Mouse (Mus musculus) kidney, embryonic 15.5 days (tissue): ENCODE data around the gene Nrarp. TPM values are rescaled to one million over a fixed set of nuclear protein-coding genes. Genes with fewer than 3 reads are reported as not detected.
A peak's percentile ranks its signal among the peaks of the same experiment; 100 is the strongest.

Experiments used
- ATAC-seq: fragments of 200-750 bp; cut with Nextera tagmentation; replicated peaks from 2 replicates; pipeline ENCODE4 v1.8.0; 2017; ENCODE audit warnings: moderate TSS enrichment; ENCODE audit not compliant: low FRiP score
- H3K27ac ChIP-seq: fragments of 300-500 bp; sonication (generic); 2 replicates; pipeline ENCODE4 v1.5.1; 2015; ENCODE audit warnings: mild to moderate bottlenecking, inconsistent platforms
- H3K27me3 ChIP-seq: fragments of 300-500 bp; sonication (generic); 2 replicates; pipeline ENCODE4 v1.6.1; 2015; ENCODE audit warnings: inconsistent platforms
- H3K36me3 ChIP-seq: fragments of 300-500 bp; sonication (generic); 2 replicates; pipeline ENCODE4 v1.6.1; 2015; ENCODE audit warnings: inconsistent platforms
- H3K4me1 ChIP-seq: fragments of 300-500 bp; sonication (generic); 2 replicates; pipeline ENCODE4 v1.6.1; 2015; ENCODE audit warnings: inconsistent platforms
- H3K4me2 ChIP-seq: fragments of 300-500 bp; sonication (generic); 2 replicates; pipeline ENCODE4 v1.6.1; 2015; ENCODE audit warnings: moderate library complexity, mild to moderate bottlenecking, inconsistent platforms
- H3K4me3 ChIP-seq: fragments of 300-500 bp; sonication (generic); replicated peaks from 2 replicates; pipeline ENCODE4 v1.5.1; 2015; ENCODE audit warnings: mild to moderate bottlenecking, inconsistent platforms
- H3K9ac ChIP-seq: fragments of 300-500 bp; sonication (generic); 2 replicates; pipeline ENCODE4 v1.6.1; 2015; ENCODE audit warnings: mild to moderate bottlenecking, inconsistent platforms
- H3K9me3 ChIP-seq: fragments of 300-500 bp; sonication (generic); replicated peaks from 2 replicates; pipeline ENCODE4 v1.6.1; 2016; ENCODE audit warnings: inconsistent platforms
- WGBS: fragments of 180-500 bp; shearing (Covaris S2); methylation state at CpG from one replicate; pipeline ENCODE4 v1.1.7; 2015; ENCODE audit warnings: mixed read lengths; 5-methylcytosine and 5-hydroxymethylcytosine counted together
- polyA plus RNA-seq: library from polyadenylated mRNA; unstranded; fragments of >200 nt; fragmentation: Nextera tagmentation; extraction: Ambion mirVana; gene quantifications from 2 replicates; pipeline ENCODE4 v1.2.1, GENCODE M21; 2015

Nrarp gene
- polyA plus RNA-seq = 21.8 and 23.7 TPM in 2 replicates

DNA sequence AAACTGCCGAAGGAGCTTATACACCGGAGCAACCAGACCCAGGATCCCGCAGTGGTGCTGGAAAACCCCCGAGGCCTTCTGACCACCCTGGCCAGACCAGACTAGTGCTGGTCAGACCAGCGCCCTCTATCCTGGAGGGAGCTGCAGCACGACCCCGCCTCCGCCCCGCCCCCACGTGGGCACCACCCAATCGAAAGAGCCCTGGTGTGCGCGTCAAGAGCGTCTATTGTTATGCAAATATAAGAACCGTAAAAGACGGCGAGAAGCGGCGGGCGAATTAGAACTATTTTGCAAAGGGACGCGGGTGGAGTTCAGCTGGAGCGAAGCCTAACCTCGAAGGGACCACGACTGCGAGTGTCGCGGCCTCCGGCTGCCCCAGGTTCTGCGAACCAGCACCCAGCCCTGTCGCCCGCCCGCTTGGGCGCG, at the start of gene Nrarp:
TSS of gene Nrarp (plus strand) at position 281 of the 426 bp plus-strand sequence.
- Histone ChIP-seq H3K36me3 (no peaks in the 10 kb centered on the region), H3K9ac (peak within 1 kb of the TSS; percentile 64), H3K27me3 (peaks cover 74% of the 10 kb centered on the region), H3K4me3 (peak within 1 kb of the TSS; percentile 67), H3K27ac (peak within 1 kb of the TSS; percentile 93), H3K4me1 (peaks cover 78% of the 10 kb centered on the region), H3K9me3 (no peaks in the 10 kb centered on the region), H3K4me2 (peak within 1 kb of the TSS; percentile 92)
- WGBS = under 1% methylated on average over 35 of the region's 35 CpGs
- peak; percentile 84 for ATAC-seq

DNA sequence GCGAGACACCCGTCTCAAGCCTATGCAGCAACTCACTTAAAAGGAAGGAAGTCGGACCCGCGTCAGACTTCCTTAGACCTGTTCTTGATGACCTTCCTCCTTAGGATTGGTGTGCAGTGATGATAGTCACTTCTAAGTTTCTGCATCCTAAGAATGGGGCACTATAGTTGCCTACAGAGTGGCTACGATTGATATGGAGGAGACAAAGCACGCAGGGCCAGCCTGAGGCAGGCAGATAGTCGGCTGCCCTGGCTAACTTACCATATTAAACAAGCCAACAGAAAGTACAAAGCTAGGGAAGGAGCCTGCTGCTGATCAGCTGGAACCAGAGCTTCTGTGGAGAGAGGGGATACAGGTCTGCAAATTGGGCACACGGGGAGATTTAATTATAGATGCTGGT, 49.0 kb upstream of the Nrarp start:
- WGBS = 70% methylated on average over 9 of the region's 9 CpGs
- peaks cover 17% of the 10 kb centered on the region for H3K4me1 ChIP-seq
- H3K4me2 ChIP-seq = no peak overlapping the region
- H3K9me3 ChIP-seq = no peaks in the 10 kb centered on the region
- no peaks in the 10 kb centered on the region for H3K27me3 ChIP-seq
- ATAC-seq = no peak
- H3K4me3 ChIP-seq = no peak overlapping the region
- no peaks in the 10 kb centered on the region for H3K36me3 ChIP-seq
- no peak overlapping the region for H3K9ac ChIP-seq
- H3K27ac ChIP-seq = no peak overlapping the region

DNA sequence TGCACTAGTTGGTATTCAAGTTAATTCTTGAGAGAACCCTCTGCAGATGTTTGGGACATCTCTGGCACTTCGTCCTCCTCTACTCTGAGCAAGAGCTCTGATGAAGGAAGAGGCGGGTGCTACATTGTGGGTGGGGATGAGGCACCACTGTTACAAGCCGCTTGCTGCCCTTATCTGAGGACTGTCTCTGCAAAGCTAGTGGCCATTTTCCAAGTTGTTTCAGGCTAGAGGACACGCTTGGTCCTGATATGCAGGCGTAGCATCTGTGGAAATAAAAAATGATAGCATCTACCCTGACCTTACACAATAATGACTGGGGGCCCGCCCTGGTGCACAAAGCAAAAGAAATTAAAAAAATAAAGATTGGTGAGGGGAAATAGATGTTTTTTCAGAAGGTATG, 42.7 kb upstream of the Nrarp start:
- H3K27me3 ChIP-seq = no peaks in the 10 kb centered on the region
- H3K4me2 ChIP-seq = no peak overlapping the region
- H3K36me3 ChIP-seq = no peaks in the 10 kb centered on the region
- H3K27ac ChIP-seq = no peak overlapping the region
- no peak overlapping the region for H3K9ac ChIP-seq
- no peak overlapping the region for H3K4me3 ChIP-seq
- H3K9me3 ChIP-seq = peaks cover 4% of the 10 kb centered on the region; the same call in 1 of the 2 replicates
- 76% methylated on average over 6 of the region's 6 CpGs for WGBS
- no peaks in the 10 kb centered on the region for H3K4me1 ChIP-seq
- ATAC-seq = 0 out of 2 replicates have a peak, but pooled peaks have one; percentile 33

- Histone ChIP-seq H3K27me3 (no peaks in the 10 kb centered on the region), H3K4me2 (no peak overlapping the region), H3K4me1 (0 out of 2 replicates have a peak, but pooled peaks cover 6% of the 10 kb centered on the region), H3K36me3 (no peaks in the 10 kb centered on the region), H3K9ac (no peak overlapping the region), H3K27ac (no peak overlapping the region), H3K9me3 (peaks cover 4% of the 10 kb centered on the region; the same call in 1 of the 2 replicates), H3K4me3 (no peak overlapping the region)
- ATAC-seq = no peak
- WGBS = 71% methylated on average over 4 of the region's 4 CpGs
Observed at GRCm38 (mm10) chr2:25141185-25141584, 39.4 kb upstream of the Nrarp start.

- H3K4me2 ChIP-seq = no peak overlapping the region
Observed at GRCm38 (mm10) chr2:25141921-25142320, 38.6 kb upstream of the Nrarp start.

DNA sequence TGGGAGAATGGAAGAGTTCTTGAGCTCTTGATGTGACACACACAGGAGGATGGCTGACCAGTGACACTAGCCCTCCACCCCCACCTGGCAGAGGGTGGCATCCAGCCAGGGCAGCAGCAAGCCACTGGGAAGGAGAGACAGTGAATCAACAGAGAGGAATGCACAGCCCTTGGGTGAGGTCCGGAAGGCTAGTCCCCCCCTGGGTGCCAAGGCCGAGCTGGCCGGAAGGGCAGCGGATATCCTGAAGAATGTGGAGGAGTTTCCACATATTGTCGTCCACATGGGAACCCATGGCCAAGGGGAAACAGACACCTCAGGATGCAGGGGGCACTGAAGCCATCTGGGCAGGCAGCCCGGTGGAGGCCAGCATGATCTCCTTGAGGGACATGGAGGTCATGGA, 35.2 kb upstream of the Nrarp start:
- no peak overlapping the region for H3K27ac ChIP-seq
- H3K4me3 ChIP-seq = no peak overlapping the region
- WGBS = 52% methylated on average over 6 of the region's 6 CpGs
- no peaks in the 10 kb centered on the region for H3K36me3 ChIP-seq
- ATAC-seq = no peak
- H3K9ac ChIP-seq = no peak overlapping the region
- H3K4me2 ChIP-seq = no peak overlapping the region
- peaks cover 4% of the 10 kb centered on the region; the same call in 1 of the 2 replicates for H3K9me3 ChIP-seq
- 0 out of 2 replicates have a peak, but pooled peaks cover 6% of the 10 kb centered on the region for H3K4me1 ChIP-seq
- no peaks in the 10 kb centered on the region for H3K27me3 ChIP-seq

More at GRCm38 (mm10) chr2:25141921-25142320, 38.6 kb upstream of the Nrarp start:
- Histone ChIP-seq H3K27me3 (no peaks in the 10 kb centered on the region), H3K36me3 (no peaks in the 10 kb centered on the region), H3K9ac (no peak overlapping the region), H3K9me3 (peaks cover 4% of the 10 kb centered on the region; the same call in 1 of the 2 replicates), H3K4me1 (0 out of 2 replicates have a peak, but pooled peaks cover 6% of the 10 kb centered on the region), H3K4me3 (no peak overlapping the region), H3K27ac (no peak overlapping the region)
- no peak for ATAC-seq
- WGBS = 78% methylated on average over 5 of the region's 5 CpGs

DNA sequence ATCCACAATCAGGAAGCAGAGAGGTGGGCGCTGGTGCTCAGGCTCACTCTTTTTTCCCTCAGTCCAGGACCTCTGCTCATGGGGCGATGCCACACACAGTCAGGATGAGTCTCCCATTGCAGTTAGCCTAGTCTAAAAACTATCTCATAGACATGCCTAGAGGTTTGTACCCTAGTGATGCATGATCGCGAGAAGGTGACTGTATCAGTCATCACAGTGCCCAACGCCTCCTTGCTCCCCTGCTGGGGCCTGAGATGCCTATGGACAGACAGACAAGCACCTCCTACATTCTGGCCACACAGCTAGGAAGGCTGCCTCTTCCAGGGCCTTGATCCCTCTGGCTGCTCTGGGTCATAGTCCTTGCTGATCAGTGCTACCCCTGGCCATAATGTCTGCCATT, 33.2 kb upstream of the Nrarp start:
- Histone ChIP-seq H3K4me3 (no peak overlapping the region), H3K36me3 (no peaks in the 10 kb centered on the region), H3K4me2 (no peak overlapping the region), H3K4me1 (0 out of 2 replicates have a peak, but pooled peaks cover 6% of the 10 kb centered on the region), H3K9ac (no peak overlapping the region), H3K9me3 (no peaks in the 10 kb centered on the region), H3K27me3 (no peaks in the 10 kb centered on the region), H3K27ac (no peak overlapping the region)
- WGBS = 82% methylated on average over 5 of the region's 5 CpGs
- no peak for ATAC-seq

- Histone ChIP-seq H3K9me3 (no peaks in the 10 kb centered on the region), H3K36me3 (no peaks in the 10 kb centered on the region), H3K9ac (no peak overlapping the region), H3K4me3 (no peak overlapping the region), H3K27me3 (no peaks in the 10 kb centered on the region), H3K27ac (no peak overlapping the region), H3K4me1 (0 out of 2 replicates have a peak, but pooled peaks cover 6% of the 10 kb centered on the region), H3K4me2 (no peak overlapping the region)
- ATAC-seq = no peak
- 55% methylated on average over 5 of the region's 5 CpGs for whole genome bisulfite sequencing
Observed at GRCm38 (mm10) chr2:25147892-25148291, 32.7 kb upstream of the Nrarp start.

DNA sequence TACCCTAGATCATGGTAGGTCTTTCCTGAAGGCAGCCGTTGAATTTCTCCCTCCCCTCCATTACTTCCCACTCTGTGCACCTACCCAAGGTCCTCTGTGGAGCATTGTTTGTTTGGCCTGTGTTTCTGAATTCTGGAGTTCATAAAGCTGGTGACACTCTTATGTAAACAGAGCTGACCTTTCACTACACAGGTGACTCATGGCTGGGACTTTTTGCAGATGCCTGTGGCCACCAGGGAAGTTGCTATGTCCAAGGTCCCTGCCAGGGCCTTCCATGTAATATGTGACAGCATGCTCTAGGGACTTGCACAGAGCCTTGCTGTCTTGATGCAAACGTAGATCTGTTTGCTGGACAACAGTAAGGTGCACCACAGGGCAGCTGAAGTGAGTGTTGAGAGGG, 30.9 kb upstream of the Nrarp start:
- H3K27ac ChIP-seq = no peak overlapping the region
- H3K27me3 ChIP-seq = no peaks in the 10 kb centered on the region
- no peak overlapping the region for H3K9ac ChIP-seq
- H3K4me2 ChIP-seq = no peak overlapping the region
- H3K4me3 ChIP-seq = no peak overlapping the region
- 73% methylated on average over 2 of the region's 2 CpGs for WGBS
- no peaks in the 10 kb centered on the region for H3K9me3 ChIP-seq
- H3K4me1 ChIP-seq = 0 out of 2 replicates have a peak, but pooled peaks cover under 1% of the 10 kb centered on the region
- H3K36me3 ChIP-seq = no peaks in the 10 kb centered on the region
- ATAC-seq = no peak

GRCm38 (mm10) chr2:25151280-25151956, 29.1 kb upstream of the Nrarp start:
- no peak for ATAC-seq
- H3K4me1 ChIP-seq = no peaks in the 10 kb centered on the region
- no peak overlapping the region for H3K27ac ChIP-seq
- H3K9me3 ChIP-seq = no peaks in the 10 kb centered on the region
- no peak overlapping the region for H3K9ac ChIP-seq
- H3K36me3 ChIP-seq = no peaks in the 10 kb centered on the region
- WGBS = 65% methylated on average over 4 of the region's 4 CpGs
- no peak overlapping the region for H3K4me2 ChIP-seq
- no peaks in the 10 kb centered on the region for H3K27me3 ChIP-seq
- H3K4me3 ChIP-seq = no peak overlapping the region

DNA sequence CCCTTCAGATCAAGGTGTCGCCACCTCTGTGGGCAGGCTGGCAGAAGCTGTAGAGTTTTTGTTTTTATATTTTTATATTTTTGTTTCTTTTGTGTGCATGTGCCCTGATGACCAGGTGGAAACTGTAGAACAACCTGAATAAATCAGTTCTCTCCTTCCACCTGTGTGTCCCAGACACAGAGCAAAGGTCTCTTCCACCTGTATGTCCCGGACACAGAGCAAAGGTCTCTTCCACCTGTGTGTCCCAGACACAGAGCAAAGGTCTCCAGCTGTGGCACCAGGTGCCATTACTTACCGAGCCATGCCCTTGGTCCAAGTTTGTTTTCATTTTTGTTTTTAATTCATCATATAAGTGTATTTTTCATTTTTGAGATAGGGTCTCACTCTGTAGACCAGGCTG, 24.4 kb upstream of the Nrarp start:
- no peaks in the 10 kb centered on the region for H3K36me3 ChIP-seq
- no peak overlapping the region for H3K27ac ChIP-seq
- WGBS = 89% methylated on average over 3 of the region's 3 CpGs
- no peaks in the 10 kb centered on the region for H3K4me1 ChIP-seq
- ATAC-seq = no peak
- H3K27me3 ChIP-seq = no peaks in the 10 kb centered on the region
- no peak overlapping the region for H3K4me3 ChIP-seq
- H3K9ac ChIP-seq = no peak overlapping the region
- H3K9me3 ChIP-seq = no peaks in the 10 kb centered on the region
- no peak overlapping the region for H3K4me2 ChIP-seq

DNA sequence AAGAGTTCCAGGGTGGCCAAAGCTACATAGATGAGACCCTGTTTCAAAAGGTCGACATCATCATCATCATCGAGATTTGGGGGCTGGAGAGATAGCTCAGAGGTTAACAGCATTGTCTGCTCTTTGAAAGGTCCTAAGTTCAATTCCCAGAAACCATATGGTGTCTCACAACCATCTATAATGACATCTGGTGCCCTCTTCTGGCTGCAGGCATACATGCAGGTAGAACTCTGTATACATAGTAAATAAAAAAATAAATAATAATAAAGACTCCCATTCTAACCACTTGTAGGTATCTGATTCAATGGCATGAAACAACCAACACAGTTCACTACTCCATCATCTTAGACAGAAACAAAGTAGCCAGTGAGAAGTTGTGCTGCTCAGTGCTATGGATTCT, 23.6 kb upstream of the Nrarp start:
- no peaks in the 10 kb centered on the region for H3K9me3 ChIP-seq
- H3K27me3 ChIP-seq = no peaks in the 10 kb centered on the region
- no peaks in the 10 kb centered on the region for H3K4me1 ChIP-seq
- ATAC-seq = no peak
- no peak overlapping the region for H3K9ac ChIP-seq
- no peaks in the 10 kb centered on the region for H3K36me3 ChIP-seq
- WGBS = 50% methylated on average over 2 of the region's 2 CpGs
- H3K4me2 ChIP-seq = no peak overlapping the region
- H3K4me3 ChIP-seq = no peak overlapping the region
- H3K27ac ChIP-seq = no peak overlapping the region
